27 mouse cellular contexts compared by ENCODE assay signal in the genomic region with DNA sequence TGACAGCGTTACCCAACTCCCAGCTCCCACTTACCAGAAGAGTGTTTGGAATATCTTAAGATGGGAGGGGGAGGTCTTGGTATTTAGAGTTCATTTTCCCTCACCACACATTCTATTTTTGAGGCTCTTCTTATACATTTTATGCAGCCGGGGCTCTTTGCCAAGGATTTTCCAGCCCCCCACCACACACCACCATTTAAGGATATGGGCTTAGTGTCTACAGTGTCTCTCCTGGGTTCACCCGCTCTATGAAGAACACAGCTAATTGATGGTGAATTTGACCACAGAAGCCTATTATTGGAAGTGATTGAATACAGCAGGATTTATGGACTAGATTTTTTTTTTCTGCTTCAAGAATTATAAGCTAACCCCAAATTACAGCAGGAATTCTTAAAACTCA.
DNase-seq lines count a peak whose midpoint lies in the region; ATAC-seq and TF ChIP-seq lines count a peak whose summit lies in the region.
"Had no signal": no experiment of that assay in that cellular context is flagged by ENCODE, and none has a peak within 500 bp of the region (broad histone marks: within the 10 kb centered on the region; RNA-seq: fewer than 3 reads in every experiment).

No protein-coding gene starts in this region.

- no peak overlapping the region for H3K9ac ChIP-seq in embryonic facial prominence, embryonic 13.5 days
- no peak overlapping the region for H3K9ac ChIP-seq in kidney, embryonic 16.5 days (replicated peaks; ENCODE audit: low read length)
- H3K9ac ChIP-seq in embryonic facial prominence, embryonic 14.5 days (ENCODE audit: low read depth, low read length): no peak overlapping the region
- H3K9ac ChIP-seq: embryonic facial prominence, embryonic 12.5 days; forebrain, embryonic 12.5 days had no signal

- H3K27me3 ChIP-seq in embryonic facial prominence, embryonic 13.5 days: peaks cover 8% of the 10 kb centered on the region
- peaks cover 4% of the 10 kb centered on the region; the same call in 1 of the 2 replicates for H3K27me3 ChIP-seq in embryonic facial prominence, embryonic 10.5 days (replicated peaks; ENCODE audit: low read depth, poor library complexity, severe bottlenecking)
- no peaks in the 10 kb centered on the region for H3K27me3 ChIP-seq in kidney, embryonic 16.5 days (ENCODE audit: insufficient read depth, low read length)
- H3K27me3 ChIP-seq in kidney, adult 2 months (replicated peaks; ENCODE audit: control insufficient read depth, insufficient read depth, low read length): no peaks in the 10 kb centered on the region; the same call in 1 of the 2 replicates
- no peaks in the 10 kb centered on the region for H3K27me3 ChIP-seq in embryonic facial prominence, embryonic 14.5 days (replicated peaks; ENCODE audit: control insufficient read depth, insufficient read depth, low read length)
- H3K27me3 ChIP-seq: CH12.LX; embryonic facial prominence, embryonic 12.5 days; forebrain, embryonic 12.5 days; Patski had no signal

- no peak for TF ChIP-seq POLR2A in kidney, adult 2 months (IDR thresholded peaks at IDR 0.05; ENCODE audit: low read depth, low read length)

- ATAC-seq in embryonic facial prominence, embryonic 13.5 days (ENCODE audit: insufficient number of reproducible peaks, insufficient read depth, low FRiP score, low TSS enrichment, low read depth): no peak
- ATAC-seq in kidney, embryonic 16.5 days (ENCODE audit: low FRiP score, low TSS enrichment): 0 out of 2 replicates have a peak, but pooled peaks have one; percentile 23
- peak; percentile 63 for ATAC-seq in embryonic facial prominence, embryonic 14.5 days (ENCODE audit: low read depth)
- ATAC-seq in activated CD4-positive, CD25-positive, alpha-beta regulatory T cell, adult 4 months: no peak
- ATAC-seq: CD4-positive, CD25-positive, alpha-beta regulatory T cell, adult 4 months; forebrain, embryonic 14.5 days; forebrain, embryonic 16.5 days had no signal

- no peak for TF ChIP-seq CTCF in kidney, adult 2 months (conservative IDR thresholded peaks at IDR 0.05; ENCODE audit: insufficient read depth, insufficient read length, low read depth, low read length)

- no peak overlapping the region for H3K4me3 ChIP-seq in embryonic facial prominence, embryonic 13.5 days
- H3K4me3 ChIP-seq in embryonic facial prominence, embryonic 10.5 days: no peak overlapping the region
- no peak overlapping the region for H3K4me3 ChIP-seq in kidney, embryonic 16.5 days (ENCODE audit: low read length)
- no peak overlapping the region for H3K4me3 ChIP-seq in kidney, adult 2 months (ENCODE audit: insufficient read depth, low read depth, low read length)
- no peak overlapping the region for H3K4me3 ChIP-seq in embryonic facial prominence, embryonic 14.5 days (ENCODE audit: low read depth, low read length)
- H3K4me3 ChIP-seq: embryonic facial prominence, embryonic 12.5 days; erythroblast, embryonic 14.5 days; forebrain, embryonic 10.5 days; forebrain, embryonic 12.5 days had no signal

- no peak overlapping the region for H3K4me2 ChIP-seq in embryonic facial prominence, embryonic 13.5 days
- no peak overlapping the region for H3K4me2 ChIP-seq in kidney, embryonic 16.5 days (replicated peaks; ENCODE audit: low read depth, low read length)
- H3K4me2 ChIP-seq in embryonic facial prominence, embryonic 14.5 days (ENCODE audit: low read depth, low read length): no peak overlapping the region
- H3K4me2 ChIP-seq: embryonic facial prominence, embryonic 12.5 days; forebrain, embryonic 12.5 days had no signal

- H3K9me3 ChIP-seq in embryonic facial prominence, embryonic 13.5 days: no peaks in the 10 kb centered on the region
- no peaks in the 10 kb centered on the region for H3K9me3 ChIP-seq in embryonic facial prominence, embryonic 10.5 days
- no peaks in the 10 kb centered on the region for H3K9me3 ChIP-seq in kidney, embryonic 16.5 days (ENCODE audit: low read length)
- no peaks in the 10 kb centered on the region for H3K9me3 ChIP-seq in embryonic facial prominence, embryonic 14.5 days (ENCODE audit: control insufficient read depth, low read length)
- H3K9me3 ChIP-seq: embryonic facial prominence, embryonic 12.5 days; forebrain, embryonic 10.5 days; forebrain, embryonic 12.5 days; G1E had no signal

- DNase-seq in embryonic facial prominence, embryonic 10.5 days (ENCODE audit: low spot score): no peak
- no peak for DNase-seq in kidney, adult 2 months
- DNase-seq in embryonic facial prominence, embryonic 14.5 days (ENCODE audit: low spot score): peak; percentile 79
- DNase-seq: adrenal gland, adult 2 months; adrenal gland, postnatal 10 days; adrenal gland, postnatal 25 days; B cell, adult 2 months; cerebellum, adult 11 months; cerebellum, adult 18-20 months; cerebellum, adult 8-10 months; cerebellum, adult 9-11 months; cerebellum, postnatal 14 days; cerebellum, postnatal 36 days; embryo, embryonic 11 days had no signal

- H3K4me1 ChIP-seq in embryonic facial prominence, embryonic 13.5 days: peaks cover 25% of the 10 kb centered on the region
- peaks cover 27% of the 10 kb centered on the region for H3K4me1 ChIP-seq in embryonic facial prominence, embryonic 10.5 days
- H3K4me1 ChIP-seq in kidney, embryonic 16.5 days (ENCODE audit: insufficient read depth, low read length): peaks cover 16% of the 10 kb centered on the region; the same call in 1 of the 2 replicates
- H3K4me1 ChIP-seq in kidney, adult 2 months (ENCODE audit: control insufficient read depth, insufficient read depth, low read length): peaks cover 8% of the 10 kb centered on the region; the same call in 1 of the 2 replicates
- H3K4me1 ChIP-seq in embryonic facial prominence, embryonic 14.5 days (ENCODE audit: control insufficient read depth, insufficient read depth, low read length): peaks cover 11% of the 10 kb centered on the region; the same call in 1 of the 2 replicates
- H3K4me1 ChIP-seq: forebrain, embryonic 12.5 days had no signal

- H3K27ac ChIP-seq in embryonic facial prominence, embryonic 13.5 days: 0 out of 2 replicates have a peak overlapping the region, but pooled peaks have one; percentile 2
- no peak overlapping the region for H3K27ac ChIP-seq in embryonic facial prominence, embryonic 10.5 days (replicated peaks)
- no peak overlapping the region for H3K27ac ChIP-seq in kidney, embryonic 16.5 days (ENCODE audit: low read length)
- H3K27ac ChIP-seq in kidney, adult 2 months (ENCODE audit: insufficient read depth, low read depth, low read length): no peak overlapping the region
- no peak overlapping the region for H3K27ac ChIP-seq in embryonic facial prominence, embryonic 14.5 days (replicated peaks; ENCODE audit: low read depth, low read length)
- H3K27ac ChIP-seq: forebrain, embryonic 10.5 days; forebrain, embryonic 12.5 days had no signal

- 52% methylated on average over 3 of the region's 3 CpGs for WGBS in embryonic facial prominence, embryonic 13.5 days
- 78% methylated on average over 3 of the region's 3 CpGs for WGBS in embryonic facial prominence, embryonic 10.5 days
- 85% methylated on average over 3 of the region's 3 CpGs for WGBS in kidney, embryonic 16.5 days
- WGBS in kidney, adult 2 months: 85% methylated on average over 3 of the region's 3 CpGs
- WGBS in embryonic facial prominence, embryonic 14.5 days: 54% methylated on average over 3 of the region's 3 CpGs

- H3K36me3 ChIP-seq in embryonic facial prominence, embryonic 13.5 days: no peaks in the 10 kb centered on the region
- H3K36me3 ChIP-seq in embryonic facial prominence, embryonic 10.5 days (replicated peaks): no peaks in the 10 kb centered on the region
- H3K36me3 ChIP-seq in kidney, embryonic 16.5 days (ENCODE audit: insufficient read depth, low read length): no peaks in the 10 kb centered on the region
- H3K36me3 ChIP-seq in kidney, adult 2 months (ENCODE audit: control insufficient read depth, insufficient read depth, low read length): no peaks in the 10 kb centered on the region
- H3K36me3 ChIP-seq in embryonic facial prominence, embryonic 14.5 days (ENCODE audit: control insufficient read depth, insufficient read depth, low read length): no peaks in the 10 kb centered on the region
- H3K36me3 ChIP-seq: embryonic facial prominence, embryonic 12.5 days; forebrain, embryonic 10.5 days; forebrain, embryonic 12.5 days; G1E had no signal

Comparison
In these comparisons a context has a peak if more than half of its experiments do, and no peak if none do; other contexts are left out.
1. ATAC-seq: peak in kidney, embryonic 16.5 days (single experiment) and embryonic facial prominence, embryonic 14.5 days (single experiment); none in embryonic facial prominence, embryonic 13.5 days (single experiment) and activated CD4-positive, CD25-positive, alpha-beta regulatory T cell, adult 4 months (single experiment).